Mouse (Mus musculus) kidney, postnatal 10 days (tissue): ENCODE measurements around the gene Tssk4.
A peak's percentile ranks its signal among the peaks of the same experiment; 100 is the strongest.

ENCODE experiments used
- DNase-seq: peaks from one replicate; pipeline ENCODE4 v3.0.0; 2021; ENCODE audit warnings: mixed read lengths

Tssk4 gene

DNA sequence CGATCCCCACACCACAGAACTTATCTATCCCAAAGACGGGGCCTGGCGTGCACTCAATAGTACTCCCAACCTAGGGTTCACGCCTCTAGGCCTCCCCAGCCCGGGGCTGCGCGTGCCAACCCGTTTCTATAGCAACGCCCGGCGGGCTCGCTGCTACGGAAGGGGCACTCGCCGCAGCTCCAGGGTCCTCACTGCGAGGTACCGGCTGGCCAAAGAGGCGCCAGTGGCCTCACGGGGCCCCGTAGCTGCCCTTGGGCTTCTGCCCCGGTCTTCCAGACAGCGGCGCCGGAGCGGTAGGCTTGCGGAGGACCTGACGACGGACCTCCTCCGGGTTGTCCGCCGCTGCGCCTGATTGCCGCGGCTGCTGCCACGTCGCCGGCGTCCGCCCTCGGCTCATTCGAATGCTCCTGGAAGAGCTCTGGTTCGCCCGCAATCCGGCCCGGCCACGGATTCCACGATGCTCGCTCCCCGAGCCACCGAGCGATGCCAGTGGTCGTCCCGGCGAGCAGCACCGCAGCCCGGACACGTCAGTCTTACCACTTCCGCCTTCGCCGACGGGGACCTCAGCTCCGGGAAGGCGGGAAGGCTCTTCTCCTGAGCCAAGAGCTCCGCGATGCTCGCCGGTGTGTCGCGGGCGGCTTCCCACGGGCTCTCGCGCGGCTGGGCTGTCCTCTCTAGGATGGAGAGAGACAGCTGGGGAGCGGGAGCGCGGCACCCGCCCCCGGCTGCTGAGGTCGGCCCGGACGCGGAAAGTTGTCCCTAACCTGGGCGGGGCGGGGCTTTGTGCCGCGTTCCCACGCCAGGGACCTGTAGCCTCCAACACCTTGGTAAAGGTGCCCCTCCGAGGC is 6.7 kb upstream of the Tssk4 start, which contains the start of gene Tm9sf1:
Gene Tm9sf1 (minus strand): TSS at position 747 of the 848 bp plus-strand sequence.
- DNase-seq, result peak; percentile 90

DNA sequence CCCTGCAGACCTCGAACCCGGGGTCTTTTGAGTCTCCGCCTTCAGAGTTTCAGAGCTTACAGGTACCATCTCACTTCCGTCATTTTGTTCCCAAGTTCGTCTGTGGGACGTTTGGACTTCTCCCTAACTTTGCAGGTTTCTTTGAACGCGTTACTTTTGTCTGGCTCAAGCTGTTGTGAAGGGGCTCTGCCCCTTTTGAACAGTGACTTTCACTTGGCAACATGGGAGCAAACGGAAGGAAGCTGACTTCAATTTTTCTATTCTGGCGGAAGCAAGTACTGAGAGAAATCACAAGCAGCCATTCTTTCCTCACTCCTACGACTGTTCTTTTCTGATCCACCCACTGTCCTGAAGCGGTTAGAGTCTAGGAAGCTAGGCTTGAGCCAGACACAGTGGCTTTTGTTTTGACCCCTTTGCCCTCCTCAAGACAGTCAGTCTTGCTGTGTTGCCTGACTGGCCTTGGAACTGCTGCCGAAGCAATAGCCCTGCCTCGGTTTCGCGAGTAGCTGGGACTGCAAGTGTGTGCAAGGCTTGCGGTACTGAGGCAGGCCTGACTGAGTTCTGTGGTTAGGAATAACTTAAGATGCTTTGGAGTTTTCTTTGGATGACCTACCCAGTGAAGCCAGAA is 5.6 kb upstream of the Tssk4 start:
- DNase-seq, result peak; percentile 34

DNA sequence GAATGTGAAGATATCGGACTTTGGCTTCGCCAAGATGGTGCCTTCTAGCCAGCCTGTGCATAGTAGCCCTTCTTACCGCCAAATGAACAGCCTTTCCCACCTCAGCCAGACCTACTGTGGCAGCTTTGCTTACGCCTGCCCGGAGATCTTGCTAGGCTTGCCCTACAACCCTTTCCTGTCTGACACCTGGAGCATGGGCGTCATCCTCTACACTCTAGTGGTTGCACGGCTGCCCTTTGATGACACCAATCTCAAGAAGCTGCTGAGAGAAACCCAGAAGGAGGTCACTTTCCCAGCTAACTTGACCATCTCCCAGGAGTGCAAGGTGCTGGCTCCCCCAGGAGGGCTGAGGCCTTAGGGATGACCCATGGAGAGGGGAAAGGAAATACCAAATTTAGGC is 1.5 kb downstream of the Tssk4 start:
- DNase-seq, result no peak

DNA sequence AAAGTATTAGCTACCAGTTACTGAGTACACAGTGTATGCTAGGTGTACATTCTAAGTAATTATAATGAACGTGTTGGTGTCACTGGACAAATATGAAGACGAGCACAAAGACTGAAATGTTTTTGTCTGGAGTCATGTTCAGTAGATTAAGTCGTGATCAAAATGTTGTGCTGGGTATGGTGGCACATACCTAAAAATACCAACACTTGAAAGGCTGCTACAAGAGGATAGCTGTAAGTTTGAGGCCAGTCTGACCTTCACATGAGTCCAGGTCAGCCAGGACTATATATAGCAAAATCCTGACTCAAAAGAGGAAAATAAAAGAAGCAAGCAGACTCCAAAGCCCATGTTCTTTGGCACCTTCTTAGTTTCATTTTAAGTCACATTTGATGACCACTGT is 7.0 kb downstream of the Tssk4 start:
- no peak for DNase-seq

DNA sequence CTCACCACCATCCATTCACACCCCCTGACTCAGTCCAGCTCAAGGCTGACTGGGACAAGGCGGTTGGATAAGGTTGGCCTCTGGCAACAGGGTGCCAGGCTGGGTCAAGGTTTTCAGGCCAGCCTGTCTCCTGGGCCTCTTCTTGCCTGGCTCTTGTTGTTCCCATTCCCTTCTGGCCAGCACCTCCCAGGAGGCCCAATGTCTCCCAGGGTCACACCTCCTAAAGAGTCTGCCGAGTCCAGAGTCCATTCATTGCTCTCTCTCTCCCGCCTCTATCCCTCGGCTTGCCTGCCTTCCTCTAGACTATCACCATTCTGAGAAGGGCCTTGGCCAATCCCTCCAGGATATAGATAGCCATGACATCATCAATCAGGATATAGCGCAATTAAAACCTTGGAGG is 8.0 kb downstream of the Tssk4 start:
- no peak for DNase-seq

DNA sequence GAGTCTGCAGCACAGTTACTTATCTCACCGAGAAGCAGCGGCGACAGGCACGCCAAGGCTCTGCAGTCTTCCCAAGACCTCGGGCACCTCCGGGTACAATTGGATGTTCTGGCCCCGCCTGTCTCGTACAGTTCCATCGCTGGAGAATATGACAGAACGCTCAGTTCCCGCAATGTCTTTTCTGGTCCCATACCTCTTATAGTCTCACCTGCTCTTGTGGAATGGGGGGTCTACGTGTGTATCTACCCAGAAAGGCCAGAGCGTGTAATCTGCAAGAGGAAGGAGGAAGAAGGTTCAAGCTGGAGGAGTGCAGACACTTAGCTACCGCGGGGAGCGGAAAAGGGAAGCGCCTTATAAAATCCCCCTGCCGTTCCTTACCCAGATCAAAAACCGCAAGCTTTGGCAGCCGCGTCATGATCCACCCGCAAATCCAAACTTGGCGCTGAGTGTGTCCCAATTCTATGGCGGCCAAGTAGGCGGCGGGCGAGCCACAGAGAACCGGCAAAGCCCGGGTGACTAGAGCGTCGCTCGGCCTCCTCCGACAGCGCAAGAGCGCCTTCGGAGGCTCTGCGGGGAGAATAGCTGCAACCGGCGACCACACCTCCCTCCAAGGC is 10.1 kb downstream of the Tssk4 start, which contains the start of gene Mdp1:
Gene Mdp1 (minus strand): TSS at position 549 of the 614 bp plus-strand sequence.
- DNase-seq, result peak; percentile 87

DNA sequence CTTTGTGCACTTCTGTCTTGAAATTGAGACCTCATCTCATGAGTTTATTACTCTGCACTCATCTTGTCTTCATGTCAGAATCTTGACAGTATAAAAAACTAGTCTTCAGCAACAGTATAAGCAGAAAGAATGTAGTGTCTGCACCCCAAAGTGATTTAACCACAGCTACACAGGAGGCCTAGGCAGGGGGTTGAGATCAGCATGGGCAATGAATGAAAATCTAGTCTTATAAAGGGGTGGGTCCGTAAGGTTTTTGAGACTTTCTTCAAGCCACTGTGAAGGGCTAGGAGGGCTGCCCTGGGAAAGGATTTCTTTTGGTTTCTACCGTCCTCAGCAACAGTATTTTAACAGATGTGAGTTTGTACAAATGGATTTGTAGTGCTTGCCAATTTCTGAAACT is 10.7 kb downstream of the Tssk4 start:
- DNase-seq, result no peak

DNA sequence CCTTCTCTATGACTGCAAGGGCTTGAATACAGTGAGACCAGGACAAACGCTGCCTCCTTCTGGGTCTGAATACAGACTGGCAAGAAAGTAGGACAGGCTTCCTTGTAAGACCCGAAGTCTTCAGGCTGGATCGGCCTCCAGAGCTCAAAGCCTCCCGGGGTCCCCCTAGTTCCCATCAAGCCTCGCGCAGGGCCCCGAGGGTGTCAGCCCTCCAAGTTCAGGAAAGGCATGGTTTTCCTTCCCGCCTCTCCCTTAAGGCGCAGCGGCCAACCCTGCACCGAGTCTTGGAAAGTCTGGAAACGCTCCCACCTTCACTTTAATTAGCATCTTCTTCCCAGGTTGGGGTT is 21.5 kb downstream of the Tssk4 start:
- no peak for DNase-seq

DNA sequence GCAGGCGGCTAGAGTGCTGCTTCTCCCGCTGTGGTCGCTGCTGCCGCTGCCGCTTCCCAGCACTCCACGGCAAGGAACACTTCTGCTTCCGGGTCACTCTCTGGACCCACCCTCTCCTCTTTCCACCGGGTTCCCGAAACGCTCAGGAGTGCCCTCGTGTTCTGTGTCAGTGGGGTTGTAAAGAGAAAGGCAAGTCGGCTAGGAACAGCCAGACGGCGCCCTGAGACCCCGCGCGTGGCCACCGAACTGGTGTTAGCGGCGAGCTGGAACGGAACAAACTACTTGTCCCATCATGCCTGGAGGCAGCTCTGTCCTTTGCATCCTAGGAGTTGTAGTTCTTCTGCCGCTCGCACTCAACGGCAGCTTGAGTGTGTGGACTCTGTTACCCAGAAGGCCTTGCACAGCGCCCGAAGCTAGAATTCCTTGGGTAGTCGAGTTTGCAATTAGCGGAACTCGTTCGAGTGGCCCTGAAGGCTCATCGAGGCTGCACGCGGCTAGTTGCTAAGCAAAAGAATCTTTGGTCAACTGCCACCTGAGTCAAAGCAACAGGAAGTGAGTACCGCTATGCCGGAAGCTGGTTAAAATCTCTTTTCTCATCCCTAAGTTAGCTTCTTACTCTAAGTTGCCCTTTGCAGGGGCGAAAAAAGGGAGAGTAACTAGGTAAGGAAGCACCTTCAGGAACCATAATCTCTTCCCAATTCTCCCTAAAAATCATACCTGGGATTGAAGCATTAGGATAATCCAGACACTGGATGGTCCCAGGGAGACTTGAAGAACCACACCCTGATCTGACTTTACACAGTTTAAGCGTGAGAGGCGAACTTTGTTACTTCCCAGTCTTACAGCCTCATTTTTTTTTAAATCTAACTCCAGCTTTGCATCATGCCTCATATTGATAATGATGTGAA is 22.1 kb downstream of the Tssk4 start, which contains the start of the genes Gmpr2 and Nedd8:
Gene Gmpr2 (plus strand): TSS at position 109 of the 908 bp plus-strand sequence.
Gene Nedd8 (minus strand): TSS at position 292 of the 908 bp plus-strand sequence.
- peak; percentile 91 for DNase-seq

DNA sequence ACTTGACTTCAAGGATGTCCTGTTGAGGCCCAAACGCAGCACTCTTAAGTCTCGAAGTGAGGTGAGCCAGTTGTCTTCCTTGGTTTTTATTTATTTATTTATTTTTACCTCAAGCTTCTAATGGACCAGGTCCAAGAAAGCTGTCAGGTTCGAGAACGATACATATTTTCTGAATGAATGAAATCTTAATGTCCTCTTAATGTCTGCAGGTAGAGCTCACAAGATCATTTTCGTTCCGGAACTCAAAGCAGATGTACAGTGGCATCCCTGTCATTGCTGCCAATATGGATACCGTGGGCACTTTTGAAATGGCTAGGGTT is 22.7 kb downstream of the Tssk4 start:
- DNase-seq, result no peak

DNA sequence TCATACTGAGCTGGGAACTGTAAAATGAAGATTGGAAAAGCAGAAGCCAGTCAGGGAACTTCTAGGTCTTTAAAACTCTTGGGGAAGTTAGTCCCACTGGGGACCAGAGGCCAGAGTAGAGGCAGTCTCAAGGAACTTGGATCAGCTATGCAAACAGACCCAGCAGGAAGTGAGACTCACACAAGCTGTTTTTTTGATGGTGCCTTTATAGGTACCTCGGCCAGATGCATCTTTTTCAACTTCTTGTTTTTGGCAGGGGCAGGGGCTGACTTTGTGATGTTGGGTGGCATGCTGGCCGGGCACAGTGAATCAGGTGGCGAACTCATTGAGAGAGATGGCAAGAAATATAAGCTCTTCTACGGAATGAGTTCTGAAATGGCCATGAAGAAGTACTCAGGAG is 27.6 kb downstream of the Tssk4 start:
- no peak for DNase-seq

DNA sequence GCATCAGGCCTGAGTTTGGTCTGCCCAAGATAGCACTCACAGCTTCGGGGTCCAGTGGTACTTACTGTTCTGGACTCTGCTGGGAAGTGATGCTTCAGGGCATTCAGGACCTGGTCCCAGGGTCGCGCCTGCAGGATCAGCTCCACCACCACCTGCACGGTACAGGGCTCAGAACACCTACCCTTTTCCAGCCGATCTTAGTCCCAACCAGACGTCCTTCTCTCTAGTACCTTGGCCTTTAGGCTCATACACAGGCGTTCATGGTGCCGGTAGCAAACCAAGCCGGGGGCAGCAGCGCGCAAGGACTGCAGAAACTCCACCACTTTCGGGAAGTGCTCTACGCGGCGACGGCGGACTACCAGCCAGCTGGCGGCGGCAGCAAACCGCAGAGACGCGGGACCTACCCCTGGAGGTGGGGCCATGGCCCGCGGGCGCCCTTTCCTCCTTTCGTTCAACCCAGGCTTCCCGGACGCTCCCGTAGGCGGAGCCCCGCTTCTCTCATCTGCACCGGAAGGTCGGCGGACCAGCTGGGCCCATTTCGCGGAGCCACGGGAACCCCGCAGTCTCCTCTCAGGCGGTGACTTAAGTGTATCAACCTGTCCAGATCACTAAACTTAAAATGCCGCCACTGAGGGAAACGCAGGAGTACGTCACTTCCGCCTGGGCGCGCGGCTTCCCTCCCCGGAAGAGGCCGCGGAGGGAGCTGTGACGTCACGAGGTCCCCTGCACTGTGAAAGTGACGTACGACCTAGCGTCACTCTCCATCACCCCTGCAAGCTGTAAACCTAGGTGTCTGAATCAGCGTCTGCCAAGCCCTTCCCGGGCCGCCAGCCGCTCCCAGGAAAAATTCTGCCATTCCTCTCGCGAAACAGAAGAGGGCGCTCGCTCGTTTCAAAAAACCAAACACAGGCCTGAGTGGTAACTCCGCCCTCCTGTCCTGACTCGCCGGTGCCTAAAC is 31.5 kb downstream of the Tssk4 start, which contains the start of gene Tinf2:
Gene Tinf2 (minus strand): TSS at position 661 of the 958 bp plus-strand sequence.
- peak; percentile 96 for DNase-seq

DNA sequence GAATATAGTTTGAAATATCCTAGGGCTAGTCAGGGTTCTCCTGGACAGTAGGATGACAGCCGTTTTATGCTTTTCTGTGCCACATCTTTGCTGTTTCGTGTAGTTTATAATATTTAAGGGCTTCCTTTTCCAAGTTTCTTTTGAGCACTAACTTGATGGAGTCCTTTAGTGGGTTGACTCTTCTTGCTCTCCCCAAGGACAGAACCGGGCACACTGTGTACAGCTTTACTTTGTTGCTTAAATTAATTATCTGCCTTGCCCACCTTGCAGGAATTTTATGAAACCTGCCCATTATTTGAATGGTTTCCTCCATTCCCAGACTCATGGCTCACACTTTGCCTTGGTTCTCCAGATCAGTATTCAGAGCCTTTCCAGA is 32.1 kb downstream of the Tssk4 start:
- no peak for DNase-seq

DNA sequence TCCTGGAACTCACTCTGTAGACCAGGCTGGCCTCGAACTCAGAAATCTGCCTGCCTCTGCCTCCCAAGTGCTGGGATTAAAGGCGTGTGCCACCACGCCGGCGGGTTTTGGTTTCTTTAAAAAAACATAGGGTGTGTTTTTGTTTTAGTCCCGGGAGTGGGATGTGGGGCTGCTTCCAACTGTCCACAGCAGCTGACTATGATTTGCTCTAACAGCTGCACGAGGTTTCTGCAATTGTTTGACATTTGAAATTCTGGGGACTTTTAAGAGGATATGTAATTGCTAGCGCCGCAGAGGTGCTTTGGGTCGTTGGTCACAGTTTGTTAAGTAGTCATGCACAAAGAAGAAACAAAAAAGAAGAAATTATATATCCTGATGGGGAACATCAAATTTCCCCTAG is 39.4 kb downstream of the Tssk4 start:
- no peak for DNase-seq

DNA sequence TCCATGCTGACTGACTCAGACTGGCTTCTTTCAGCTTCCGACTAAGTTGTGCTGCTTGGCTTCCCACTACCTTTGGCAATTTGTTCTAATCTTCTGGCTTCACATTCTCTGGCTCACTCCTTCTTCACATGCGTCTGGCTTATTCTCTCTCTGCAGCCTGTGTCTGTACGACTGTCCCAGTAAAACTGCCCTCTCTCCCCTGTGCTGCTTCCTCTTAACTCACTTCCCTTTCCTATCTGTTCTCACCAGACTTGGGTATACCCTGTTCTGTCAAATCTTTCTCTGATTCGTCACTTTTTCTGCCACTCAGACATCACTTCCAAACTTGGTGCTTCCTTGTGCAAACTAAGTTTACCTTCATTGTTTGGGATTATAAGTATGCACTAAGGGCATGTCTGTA is 47.2 kb downstream of the Tssk4 start:
- DNase-seq, result no peak

DNA sequence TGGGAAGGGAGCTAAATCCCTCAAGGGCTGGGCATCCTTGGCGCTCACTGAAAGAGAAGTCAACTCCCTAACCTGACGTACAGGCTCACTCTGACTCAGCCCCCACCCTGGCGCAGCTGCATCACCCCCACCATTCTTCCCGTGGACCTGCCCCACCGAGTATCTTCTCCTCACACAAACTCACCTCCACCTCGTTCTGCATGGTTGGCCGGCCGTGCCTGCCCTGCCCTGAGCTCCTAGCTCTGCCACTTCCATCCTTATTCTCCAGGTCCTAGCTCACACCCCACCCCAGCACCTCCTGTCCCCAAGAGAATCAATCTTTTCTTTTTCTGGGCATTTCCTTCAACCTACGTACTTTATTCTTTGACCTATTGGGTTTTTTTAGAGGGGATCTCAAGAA is 51.1 kb downstream of the Tssk4 start:
- DNase-seq, result no peak
